Mouse (Mus musculus) spleen, adult 12 weeks (tissue): ENCODE measurements around the gene Trim80.
"Not testable (repeated sequence)": the region's sequence is repeated elsewhere in the genome, so short reads cannot be mapped to it uniquely, and the experiment has no call there.

ENCODE experiments used
- DNase-seq: peaks from one replicate; pipeline ENCODE4 v3.0.0; 2022; ENCODE audit warnings: low spot score

The Trim80 gene

DNA sequence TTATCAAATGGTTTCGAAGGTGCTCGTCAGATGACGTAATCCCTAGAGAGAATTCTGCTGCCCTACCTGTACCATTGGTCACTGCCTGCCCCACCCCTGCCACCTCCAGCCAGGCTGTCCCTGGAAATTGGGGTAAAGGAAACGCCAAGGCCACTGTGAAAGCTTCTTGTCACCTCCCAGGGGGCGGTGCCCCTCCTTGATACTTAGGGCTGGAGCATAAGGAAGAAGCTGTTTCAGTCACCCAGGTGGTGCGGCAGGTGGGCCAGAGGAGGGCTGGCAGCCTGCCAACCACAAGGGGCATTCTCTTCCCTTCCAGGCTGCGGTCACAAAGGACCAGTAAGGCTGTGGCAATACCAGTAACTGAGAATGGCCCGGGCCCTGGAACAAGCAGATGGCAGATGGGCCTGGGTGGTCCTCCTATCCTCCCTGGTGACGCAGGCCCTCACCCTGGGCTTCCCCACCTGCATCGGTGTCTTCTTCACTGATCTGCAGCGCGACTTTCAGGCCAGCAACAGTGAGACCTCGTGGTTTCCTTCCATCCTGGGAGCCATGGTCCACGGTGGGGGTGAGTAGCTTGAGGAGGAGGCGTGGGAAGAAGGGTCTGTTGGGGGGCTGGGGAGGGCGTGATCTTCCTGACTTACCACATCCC lies 22.0 kb downstream of the Trim80 start, which contains the start of gene Slc16a5:
Slc16a5 (plus strand) TSS at position 232 of the 649 bp plus-strand sequence.
- no peak for DNase-seq

DNA sequence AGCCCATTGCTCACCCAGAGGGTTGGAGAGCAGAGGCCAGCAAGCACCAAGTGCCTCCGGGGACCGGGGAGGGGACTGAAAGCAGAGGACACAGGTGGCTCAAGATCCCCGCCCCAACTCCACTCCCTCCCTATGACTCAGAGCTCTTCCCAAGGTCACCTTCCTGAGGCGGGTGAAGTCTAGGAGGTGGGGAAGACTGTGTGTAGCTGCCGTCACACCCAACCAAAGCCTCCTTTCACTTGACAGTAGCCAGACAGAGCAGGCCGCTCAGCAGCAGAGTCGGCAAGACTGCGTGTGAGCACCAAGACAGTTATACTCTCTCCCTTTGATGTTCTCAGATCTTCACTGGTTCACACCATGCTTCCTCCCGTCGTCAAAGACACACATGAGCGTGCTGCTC lies 23.1 kb downstream of the Trim80 start:
- DNase-seq, result no peak

DNA sequence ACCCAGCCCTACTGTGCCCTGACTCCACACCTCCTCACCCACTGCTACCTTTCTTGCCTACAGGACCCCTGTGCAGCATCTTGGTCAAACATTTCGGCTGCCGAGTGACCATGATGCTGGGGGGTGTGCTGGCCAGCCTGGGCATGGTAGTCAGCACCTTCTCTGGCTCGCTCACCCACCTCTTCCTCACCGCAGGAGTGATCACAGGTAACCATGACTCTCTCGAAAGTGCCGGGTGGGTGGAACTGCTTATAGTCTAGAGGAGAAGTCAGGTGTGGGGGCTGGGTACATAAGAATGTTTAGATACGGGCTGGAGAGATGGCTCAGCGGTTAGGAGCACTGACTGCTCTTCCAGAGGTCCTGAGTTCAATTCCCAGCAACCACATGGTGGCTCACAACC lies 24.5 kb downstream of the Trim80 start:
- DNase-seq, result no peak

DNA sequence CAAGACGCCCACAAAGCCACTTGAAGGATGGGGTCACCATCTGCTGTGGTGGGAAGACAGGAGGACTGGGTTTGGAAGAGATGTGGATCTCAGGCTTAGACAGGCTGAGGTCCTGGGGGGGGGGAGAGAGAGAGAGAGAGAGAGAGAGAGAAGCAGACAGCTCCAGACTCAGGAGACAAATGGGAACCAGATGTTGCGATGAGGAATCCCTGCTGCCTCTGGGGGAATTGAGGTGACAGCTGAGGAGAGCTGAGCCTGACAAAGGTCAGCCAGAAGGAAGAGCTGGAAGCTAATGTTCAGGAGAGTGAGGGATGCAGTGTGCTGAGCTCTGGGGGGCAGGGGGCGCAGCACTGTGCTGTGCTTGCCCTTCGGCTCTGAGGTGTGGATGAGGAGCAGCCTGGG lies 26.9 kb downstream of the Trim80 start:
- DNase-seq, result no peak

DNA sequence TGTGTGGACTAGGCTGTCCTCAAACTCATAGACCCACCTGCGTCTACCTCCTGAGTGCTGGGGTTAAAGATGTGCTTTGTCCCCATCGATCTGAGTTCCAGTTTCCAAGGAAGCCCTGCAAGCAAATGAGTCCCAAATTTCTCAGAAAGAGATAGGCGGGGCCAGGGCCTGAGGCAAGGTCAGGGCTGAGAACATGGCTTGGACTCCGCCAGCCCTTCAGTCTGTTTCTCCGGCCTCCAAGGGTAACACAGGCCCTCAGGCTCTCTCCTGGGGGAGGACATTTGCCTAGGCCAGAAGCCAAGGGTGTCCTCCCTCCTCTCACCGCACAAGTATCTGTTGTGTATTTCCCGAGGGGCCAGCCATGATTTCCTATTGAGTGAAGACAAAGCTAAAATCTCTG lies 31.8 kb downstream of the Trim80 start:
- no peak for DNase-seq

DNA sequence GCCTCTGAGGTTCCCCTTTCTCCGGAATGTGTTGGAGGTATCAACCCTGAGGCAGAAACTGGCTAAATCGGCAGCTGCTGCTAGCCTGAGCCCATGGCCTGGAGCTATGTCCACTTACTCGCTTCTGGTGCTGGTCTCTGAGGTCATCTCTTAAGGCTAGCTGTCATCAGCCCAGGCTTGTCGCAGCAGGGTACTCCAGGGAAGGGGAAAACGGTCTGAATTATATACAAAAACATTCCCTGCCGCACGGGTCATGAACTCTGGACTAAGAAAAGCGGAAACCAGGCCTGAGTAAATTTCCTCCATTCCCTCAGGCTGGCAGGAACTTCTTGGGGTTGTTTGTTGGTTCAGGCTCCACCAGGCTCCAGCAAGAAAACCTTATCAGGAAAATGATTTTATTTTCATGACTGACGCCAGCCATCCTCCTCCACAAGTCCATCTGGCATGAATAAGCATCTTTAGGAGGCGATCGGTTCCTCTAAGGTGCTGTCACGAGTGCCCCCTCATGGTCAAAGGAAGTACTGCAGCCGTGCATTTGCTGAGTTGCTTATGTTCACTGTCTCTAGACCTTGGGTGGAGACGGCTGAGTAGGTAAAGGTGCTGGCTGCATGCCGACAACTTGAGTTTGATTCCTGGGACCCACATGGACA lies 33.4 kb downstream of the Trim80 start:
- peak; percentile 88 for DNase-seq

DNA sequence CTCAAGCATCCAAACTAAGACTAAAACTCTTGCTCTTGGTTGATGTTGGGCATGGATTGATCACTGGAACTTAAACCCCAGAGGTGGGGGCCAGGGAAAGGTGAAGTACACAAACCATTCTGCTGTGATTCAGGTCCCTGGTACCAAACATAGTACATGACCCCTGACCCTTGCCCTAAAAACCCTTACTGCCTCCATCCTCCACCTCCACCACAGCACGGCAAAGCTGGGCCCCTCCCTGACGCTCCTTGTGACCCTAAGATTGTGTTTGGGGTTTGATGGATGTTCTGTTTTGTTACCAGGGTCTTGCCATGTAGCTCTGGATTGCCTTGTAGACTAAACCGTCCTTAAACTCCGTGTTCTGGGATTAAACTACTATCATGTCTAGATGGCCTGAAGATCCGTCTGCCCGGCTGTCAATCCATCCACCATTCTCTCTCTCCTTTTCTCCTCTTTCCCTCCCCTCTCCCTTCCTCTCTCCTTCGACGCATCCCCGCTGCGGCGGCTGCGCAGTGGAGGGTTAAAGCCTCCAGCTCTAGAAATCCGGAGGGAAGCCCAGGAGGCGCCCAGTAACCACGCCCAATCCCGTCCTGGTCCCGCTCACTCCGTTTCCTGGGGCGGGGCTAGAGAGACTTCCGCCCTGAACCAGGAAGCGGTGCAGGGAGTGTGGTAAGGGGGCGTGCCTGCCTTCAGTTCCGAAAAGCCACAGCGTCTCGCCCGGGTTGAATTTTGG lies 34.8 kb downstream of the Trim80 start, which contains the start of gene Armc7:
Armc7 (plus strand) TSS at position 643 of the 733 bp plus-strand sequence.
- peak; percentile 80 for DNase-seq

DNA sequence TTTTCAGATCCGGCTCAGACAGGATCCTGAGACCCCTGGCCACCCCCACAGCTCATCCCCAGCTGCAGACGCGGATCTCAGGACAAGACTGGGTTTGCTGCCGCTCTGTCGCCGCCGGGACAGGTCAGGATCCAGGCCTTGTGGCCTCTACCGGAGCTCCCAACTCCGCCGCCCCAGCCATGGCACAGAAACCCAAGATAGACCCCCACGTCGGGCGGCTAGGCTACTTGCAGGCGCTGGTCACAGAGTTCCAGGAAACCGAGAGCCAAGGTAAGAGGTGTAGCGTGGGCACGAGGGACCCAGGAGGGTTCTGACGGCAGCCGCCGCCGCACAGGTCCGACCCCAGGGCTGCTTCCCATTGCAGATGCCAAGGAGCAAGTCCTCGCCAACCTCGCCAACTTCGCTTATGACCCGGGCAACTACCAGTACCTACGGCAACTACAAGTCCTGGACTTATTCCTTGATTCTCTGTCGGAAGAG lies 35.5 kb downstream of the Trim80 start:
- no peak for DNase-seq

DNA sequence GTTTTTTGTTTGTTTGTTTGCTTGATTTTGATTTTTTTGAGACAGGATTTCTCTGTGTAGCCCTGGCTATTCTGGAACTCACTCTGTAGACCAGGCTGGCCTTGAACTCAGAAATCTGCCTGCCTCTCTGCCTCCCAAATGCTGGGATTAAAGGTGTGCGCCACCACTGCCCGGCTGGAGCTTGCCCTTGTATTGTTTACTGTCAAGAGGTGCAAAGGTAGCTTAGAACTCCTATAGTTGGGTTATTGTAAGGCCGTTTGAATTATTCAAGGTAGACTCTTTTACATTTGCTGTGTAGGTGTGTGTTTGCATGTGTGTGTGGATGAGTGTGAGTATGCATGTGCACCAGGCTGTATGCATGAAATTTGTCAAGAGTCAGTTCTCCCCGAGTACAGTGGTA lies 36.3 kb downstream of the Trim80 start:
- not testable (repeated sequence) for DNase-seq

DNA sequence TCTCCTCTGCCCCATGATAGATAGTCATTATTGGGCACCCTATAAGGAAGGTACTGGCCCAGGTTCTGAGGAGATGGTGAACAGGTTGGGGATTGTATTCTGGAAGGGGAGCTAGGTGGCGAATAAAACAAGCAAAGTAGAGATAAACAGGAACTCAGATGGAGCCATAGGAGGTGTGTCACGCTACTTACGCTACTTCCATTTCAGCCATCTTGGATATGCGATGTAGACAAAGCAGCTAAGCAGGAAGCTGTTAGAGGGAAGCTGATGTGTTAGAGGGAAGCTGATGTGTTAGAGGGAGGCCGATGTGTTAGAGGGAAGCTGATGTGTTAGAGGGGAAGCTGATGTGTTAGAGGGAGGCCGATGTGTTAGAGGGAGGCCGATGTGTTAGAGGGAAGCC lies 37.0 kb downstream of the Trim80 start:
- not testable (repeated sequence) for DNase-seq

DNA sequence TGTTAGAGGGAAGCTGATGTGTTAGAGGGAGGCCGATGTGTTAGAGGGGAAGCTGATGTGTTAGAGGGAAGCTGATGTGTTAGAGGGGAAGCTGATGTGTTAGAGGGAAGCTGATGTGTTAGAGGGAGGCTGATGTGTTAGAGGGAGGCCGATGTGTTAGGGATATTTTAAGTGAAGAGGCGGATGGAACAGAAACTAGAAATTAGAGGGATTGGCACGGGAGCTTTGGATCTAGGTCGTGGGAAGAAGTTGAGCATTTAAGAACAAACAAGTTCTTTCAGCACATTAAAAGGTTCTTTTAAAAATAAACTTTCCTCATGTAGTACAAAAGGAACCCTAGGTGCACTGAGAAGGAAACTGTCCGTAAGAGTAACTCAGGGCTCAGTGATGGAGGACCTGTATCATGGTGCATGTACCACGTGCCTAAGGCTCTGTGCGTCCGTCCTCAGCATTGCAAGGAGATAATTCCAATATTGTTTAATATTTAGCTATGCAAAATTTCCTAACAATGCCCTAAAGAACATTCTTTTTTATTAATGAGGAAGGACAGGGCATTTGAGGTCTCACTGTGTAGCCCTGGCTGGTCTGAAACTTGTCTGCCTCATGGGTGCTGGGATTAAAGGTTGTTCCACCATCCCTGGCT lies 38.1 kb downstream of the Trim80 start:
- DNase-seq, result no peak

DNA sequence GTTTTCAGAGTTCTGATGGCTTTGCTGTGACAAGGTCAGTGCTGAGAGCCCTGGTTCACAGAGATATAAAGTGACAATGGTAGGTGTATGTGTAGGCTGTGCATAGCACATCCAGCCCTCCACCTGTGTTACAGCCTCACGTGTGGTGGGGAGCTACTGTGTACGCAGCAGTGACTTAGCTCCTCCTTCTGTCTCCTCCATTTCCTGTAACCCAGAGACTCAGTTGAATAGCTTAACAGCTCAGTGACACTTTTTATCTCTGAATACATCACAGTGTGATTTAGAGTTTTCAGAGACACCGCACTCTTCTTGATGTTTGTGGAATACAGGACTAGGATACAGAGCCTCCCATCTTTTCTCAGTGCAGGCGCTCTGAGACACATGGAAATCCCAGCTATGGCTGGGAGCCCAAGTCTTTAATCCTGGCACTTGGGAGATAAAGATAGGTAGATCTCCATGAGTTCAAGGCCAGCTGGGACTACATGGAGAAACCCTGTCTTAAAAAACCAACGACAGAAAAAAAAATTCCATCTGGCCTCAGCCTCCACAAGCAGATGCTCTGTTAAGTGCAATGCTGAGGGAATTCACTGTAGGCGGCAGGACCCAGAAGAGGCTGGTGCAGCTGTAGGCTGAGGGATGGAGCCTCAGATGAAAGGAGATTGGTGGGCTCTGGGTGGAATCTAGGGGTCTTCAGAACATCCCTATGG lies 41.4 kb downstream of the Trim80 start:
- no peak for DNase-seq

DNA sequence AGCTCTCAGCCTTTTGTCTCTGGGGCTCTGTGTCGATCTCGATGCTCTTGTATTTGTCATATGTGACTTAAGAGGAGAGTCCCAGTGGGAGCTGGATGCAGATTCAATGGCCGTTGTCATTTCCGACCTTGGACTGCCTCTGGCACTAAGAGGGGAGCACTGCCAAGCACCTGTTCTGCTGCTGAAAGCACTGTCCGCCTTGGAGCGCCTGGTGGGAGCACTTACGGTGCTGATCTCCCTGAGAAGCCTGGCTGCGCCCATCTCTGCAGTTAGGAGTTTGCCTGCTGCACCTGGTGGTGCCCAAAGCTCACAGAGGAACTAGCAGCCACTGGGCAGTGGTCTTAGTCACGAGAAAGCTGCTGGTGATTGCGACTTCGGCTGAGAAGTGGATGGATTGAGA lies 42.9 kb downstream of the Trim80 start:
- DNase-seq, result no peak

DNA sequence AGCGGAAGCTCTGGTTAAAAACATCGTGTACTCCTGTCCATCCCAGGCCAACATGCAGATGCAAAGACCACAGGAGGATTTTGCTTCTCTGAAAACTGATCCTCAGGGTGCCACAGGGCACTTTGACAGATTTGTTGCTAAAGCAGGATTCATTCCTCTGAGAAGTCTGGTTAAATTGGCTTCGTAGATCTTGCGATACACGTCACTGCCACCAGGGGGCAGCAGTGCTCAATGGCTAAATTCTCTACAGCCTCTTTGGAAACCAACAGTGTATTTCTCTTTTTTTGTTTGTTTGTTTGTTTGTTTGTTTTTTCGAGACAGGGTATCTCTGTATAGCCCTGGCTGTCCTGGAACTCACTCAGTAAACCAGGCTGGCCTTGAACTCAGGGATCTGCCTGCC lies 43.4 kb downstream of the Trim80 start:
- peak; percentile 73 for DNase-seq

DNA sequence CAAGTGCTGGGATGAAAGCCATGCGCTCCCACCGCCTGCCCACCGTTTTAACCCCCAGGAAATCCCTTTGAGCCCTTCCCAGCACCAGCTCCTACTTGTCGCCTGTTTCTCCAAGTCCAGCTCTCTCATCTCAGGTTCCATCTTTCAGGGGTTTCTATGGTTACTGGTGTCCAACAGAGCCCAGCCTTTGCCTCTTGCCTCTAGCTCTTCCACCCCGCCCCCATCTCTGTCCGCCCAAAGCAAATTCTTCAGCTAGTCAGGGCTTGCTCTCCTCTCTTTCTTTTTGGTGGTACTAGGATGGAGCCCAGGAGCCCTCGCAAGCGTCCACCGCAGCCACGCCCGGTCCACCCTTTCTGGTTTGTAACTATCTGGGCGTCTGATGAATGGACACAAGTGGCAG lies 44.8 kb downstream of the Trim80 start:
- DNase-seq, result no peak

DNA sequence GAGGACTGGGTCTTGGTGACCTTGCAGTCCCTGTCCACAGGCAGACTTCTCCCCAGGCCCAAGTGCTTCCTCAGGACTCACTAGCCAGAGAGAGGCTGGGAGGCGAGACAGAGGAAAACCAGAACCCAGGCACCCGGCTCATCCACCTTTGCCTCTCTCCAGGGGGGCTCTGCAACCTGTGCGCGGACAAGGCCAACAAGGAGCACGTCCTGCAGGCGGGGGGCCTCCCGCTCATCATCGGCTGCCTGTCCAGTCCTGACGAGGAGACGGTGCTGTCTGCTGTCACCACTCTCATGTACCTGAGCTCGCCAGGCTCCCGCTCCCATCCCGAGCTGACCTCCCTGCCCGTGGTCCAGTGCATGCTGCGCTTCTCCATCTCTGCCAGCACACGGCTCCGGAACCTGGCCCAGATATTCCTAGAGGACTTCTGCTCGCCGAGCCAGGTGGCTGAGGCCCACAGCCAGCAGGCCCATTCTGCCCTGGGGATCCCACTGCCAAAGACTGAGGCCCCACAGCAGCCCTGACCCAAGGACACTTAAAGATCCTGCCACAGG lies 48.3 kb downstream of the Trim80 start:
- no peak for DNase-seq

DNA sequence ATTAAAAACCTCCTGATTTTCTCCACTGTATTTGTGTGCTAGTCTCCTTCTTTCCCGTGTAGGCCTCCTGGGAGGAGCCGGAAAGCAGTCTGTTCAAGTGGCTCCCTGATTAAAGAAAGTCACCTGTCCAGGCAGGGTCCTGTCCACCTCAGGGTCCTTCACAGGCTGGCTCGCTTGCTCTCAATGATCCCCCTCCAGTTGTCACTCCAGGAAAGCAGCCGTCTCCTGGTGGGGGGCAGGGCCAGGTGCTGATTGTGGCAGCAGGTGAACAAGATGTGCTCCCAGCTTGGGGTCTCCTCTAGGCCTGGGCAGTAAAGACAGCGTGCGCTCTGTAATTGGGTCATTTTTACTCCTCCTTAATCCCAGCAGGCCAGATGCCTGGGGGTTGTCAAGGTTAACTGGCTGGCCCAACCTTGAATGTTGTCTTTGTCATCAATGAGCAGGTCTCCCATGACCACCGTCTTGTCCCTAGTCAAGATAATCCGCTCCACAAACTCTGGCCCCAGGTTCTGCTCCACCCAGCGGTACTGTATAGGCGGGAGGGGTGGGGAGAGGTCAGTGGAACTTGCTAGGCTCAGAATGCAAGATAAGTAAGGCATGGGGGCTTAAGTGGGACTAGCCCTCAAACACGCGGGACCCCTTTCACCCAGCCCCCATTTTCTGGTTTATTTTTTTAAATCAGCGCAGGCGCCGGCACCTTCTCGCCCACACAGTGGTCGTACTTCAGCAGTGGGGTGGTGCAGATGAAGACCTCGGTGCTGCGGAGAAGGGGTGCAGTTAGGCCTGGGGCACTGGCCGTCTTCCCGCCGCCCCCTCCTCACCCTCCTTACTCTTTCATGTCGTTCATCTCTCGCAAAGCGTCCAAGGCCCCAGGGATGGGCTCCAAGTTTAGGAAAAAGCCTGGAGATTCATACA lies 50.4 kb downstream of the Trim80 start:
- no peak for DNase-seq

DNA sequence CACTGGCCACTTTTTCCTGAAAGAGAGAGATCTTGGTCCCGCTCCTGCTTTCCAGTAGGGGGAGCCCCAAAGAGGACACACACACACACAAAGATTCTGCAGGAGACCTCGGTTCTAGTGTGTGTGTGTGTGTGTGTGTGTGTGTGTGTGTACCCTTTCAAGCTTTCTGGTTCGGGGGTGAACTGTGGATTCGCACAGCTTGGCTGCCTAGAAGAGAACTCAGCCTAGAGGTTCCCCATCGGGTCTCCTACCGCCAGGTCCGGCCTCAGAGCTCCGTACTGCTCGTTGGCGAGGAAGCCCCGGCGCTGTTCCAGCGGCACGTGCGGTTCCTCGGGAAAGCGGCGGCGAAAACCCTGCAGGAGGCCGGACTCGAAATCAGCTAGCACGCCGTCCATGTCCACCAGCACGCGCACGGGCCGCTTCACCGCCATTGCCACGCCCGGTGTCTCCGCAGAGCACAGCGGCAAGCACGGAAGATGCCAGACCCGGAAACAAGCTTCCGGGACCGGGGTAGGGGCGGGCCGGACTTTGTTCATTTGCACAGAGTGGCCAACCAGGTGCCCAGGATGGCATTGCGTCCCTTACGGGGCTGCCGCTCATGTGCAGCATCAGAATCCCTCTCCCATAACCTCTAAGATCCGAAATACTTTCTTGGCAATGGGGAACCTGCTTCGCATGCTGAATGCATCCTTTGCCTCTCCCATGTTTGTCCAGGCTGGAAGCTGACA lies 51.2 kb downstream of the Trim80 start, which contains the start of gene Nt5c:
Nt5c (minus strand) TSS at position 507 of the 728 bp plus-strand sequence.
- peak; percentile 75 for DNase-seq

DNA sequence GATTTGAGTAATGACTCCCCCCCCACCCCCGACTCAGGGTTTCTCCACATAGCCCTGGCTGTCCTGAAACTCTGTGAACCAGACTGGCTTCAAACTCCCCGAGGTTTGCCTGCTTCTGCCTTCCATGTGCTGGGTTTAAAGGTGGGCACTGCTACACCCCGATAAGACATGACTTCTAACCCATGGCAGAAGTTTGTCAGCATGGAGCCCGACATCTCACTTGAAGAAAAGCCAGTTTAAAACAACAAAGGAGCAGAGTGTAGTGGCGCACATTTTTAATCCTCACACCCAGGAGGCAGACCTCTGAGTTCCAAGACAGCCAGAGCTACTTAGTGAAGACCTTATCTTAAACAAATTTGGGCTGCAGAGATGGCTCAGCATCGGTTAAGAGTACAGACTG lies 52.0 kb downstream of the Trim80 start:
- no peak for DNase-seq

DNA sequence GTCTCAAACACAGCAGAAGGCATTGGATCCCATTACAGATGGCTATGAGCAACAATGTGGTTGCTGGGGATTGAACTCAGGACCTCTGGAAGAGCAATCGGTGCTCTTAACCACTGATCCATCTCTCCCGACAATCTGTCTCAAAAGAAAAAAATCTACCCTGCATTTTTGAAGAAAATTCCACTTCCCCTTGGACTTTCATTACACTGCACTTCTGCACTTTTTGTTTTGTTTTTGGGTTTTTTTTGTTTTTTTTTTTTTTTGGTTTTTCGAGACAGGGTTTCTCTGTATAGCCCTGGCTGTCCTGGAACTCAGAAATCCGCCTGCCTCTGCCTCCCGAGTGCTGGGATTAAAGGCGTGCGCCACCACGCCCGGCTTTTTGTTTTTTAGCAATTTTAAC lies 56.2 kb downstream of the Trim80 start:
- not testable (repeated sequence) for DNase-seq
